Mouse (Mus musculus): ENCODE data around the gene Cep128. TPM values are rescaled to one million over a fixed set of nuclear protein-coding genes. Genes with fewer than 3 reads are reported as not detected.
"Not testable (repeated sequence)": the region's sequence is repeated elsewhere in the genome, so short reads cannot be mapped to it uniquely, and the experiment has no call there.

The Cep128 gene
- polyA plus RNA-seq, 1 experiment from 2014 or later: 7.4 TPM

GRCm38 (mm10) chr12:90987782-90988181 is 396.4 kb downstream of the Cep128 start:
- Histone ChIP-seq H3K36me3 (ENCODE audit: control insufficient read depth, insufficient read depth, low read length) (no peaks in the 10 kb centered on the region), H3K9me3 (ENCODE audit: control insufficient read depth, low read length) (no peaks in the 10 kb centered on the region), H3K27me3 (ENCODE audit: control insufficient read depth, insufficient read depth, low read length) (no peaks in the 10 kb centered on the region), H3K4me3 (ENCODE audit: control insufficient read depth in 1 of 2, insufficient read depth in 1 of 2, low read depth in 1 of 2, low read length in 2 of 2) (no peak overlapping the region), H3K4me1 (ENCODE audit: control insufficient read depth in 2 of 2, insufficient read depth in 2 of 2, low read length in 2 of 2) (peaks cover 2 to 8% of the 10 kb centered on the region in 2 experiments; a peak in 2 of 4 replicates), H3K9ac (ENCODE audit: low read length) (no peak overlapping the region), H3K27ac (replicated peaks in 1 of 2; ENCODE audit: control insufficient read depth in 1 of 2, insufficient read depth in 1 of 2, low read depth in 2 of 2, low read length in 2 of 2) (no peak overlapping the region), H3K4me2 (ENCODE audit: low read length) (no peak overlapping the region)
- ATAC-seq (ENCODE audit: insufficient number of reproducible peaks, insufficient read depth, low FRiP score, low read depth): no peak
- WGBS: 45% methylated on average over 2 of the region's 2 CpGs

DNA sequence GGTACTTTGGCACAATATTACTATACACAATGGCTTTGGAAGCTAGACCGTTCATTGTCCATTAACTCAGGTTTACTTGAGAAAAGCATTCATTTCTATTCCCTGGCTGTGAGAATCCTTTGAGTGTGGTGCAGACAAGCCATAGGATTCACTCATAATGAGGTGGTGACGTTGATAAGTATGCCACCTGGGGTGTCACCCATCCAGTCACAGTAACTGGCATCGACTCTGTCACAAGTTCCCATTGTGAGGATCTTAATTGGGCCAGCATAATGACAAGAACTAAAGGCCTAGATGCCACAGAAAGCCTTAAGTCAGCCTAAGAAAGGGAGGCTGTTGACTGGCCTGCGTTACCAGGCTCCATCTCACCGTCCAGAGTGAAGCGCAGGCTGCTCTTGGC is 396.9 kb downstream of the Cep128 start:
- Histone ChIP-seq H3K4me1 (ENCODE audit: control insufficient read depth in 2 of 2, insufficient read depth in 2 of 2, low read length in 2 of 2) (peaks cover 2 to 8% of the 10 kb centered on the region in 2 experiments; a peak in 2 of 4 replicates), H3K4me3 (ENCODE audit: control insufficient read depth in 1 of 2, insufficient read depth in 1 of 2, low read depth in 1 of 2, low read length in 2 of 2) (no peak overlapping the region), H3K9me3 (ENCODE audit: control insufficient read depth, low read length) (no peaks in the 10 kb centered on the region), H3K9ac (ENCODE audit: low read length) (no peak overlapping the region), H3K27me3 (ENCODE audit: control insufficient read depth, insufficient read depth, low read length) (no peaks in the 10 kb centered on the region), H3K27ac (replicated peaks in 1 of 2; ENCODE audit: control insufficient read depth in 1 of 2, insufficient read depth in 1 of 2, low read depth in 2 of 2, low read length in 2 of 2) (no peak overlapping the region), H3K4me2 (ENCODE audit: low read length) (no peak overlapping the region), H3K36me3 (ENCODE audit: control insufficient read depth, insufficient read depth, low read length) (no peaks in the 10 kb centered on the region)
- ATAC-seq (ENCODE audit: insufficient number of reproducible peaks, insufficient read depth, low FRiP score, low read depth): no peak
- WGBS: 81% methylated on average over 6 of the region's 6 CpGs

- no peak for ATAC-seq (ENCODE audit: insufficient number of reproducible peaks, insufficient read depth, low FRiP score, low read depth)
- Histone ChIP-seq H3K4me1 (ENCODE audit: control insufficient read depth in 2 of 2, insufficient read depth in 2 of 2, low read length in 2 of 2) (no peaks in the 10 kb centered on the region; a peak in 1 of 4 replicates), H3K4me2 (ENCODE audit: low read length) (no peak overlapping the region), H3K9me3 (ENCODE audit: control insufficient read depth, low read length) (no peaks in the 10 kb centered on the region), H3K9ac (ENCODE audit: low read length) (no peak overlapping the region), H3K36me3 (ENCODE audit: control insufficient read depth, insufficient read depth, low read length) (no peaks in the 10 kb centered on the region), H3K27me3 (ENCODE audit: control insufficient read depth, insufficient read depth, low read length) (no peaks in the 10 kb centered on the region), H3K4me3 (ENCODE audit: control insufficient read depth in 1 of 2, insufficient read depth in 1 of 2, low read depth in 1 of 2, low read length in 2 of 2) (no peak overlapping the region), H3K27ac (replicated peaks in 1 of 2; ENCODE audit: control insufficient read depth in 1 of 2, insufficient read depth in 1 of 2, low read depth in 2 of 2, low read length in 2 of 2) (no peak overlapping the region)
- 86% methylated on average over 4 of the region's 4 CpGs for WGBS
These were observed 402.2 kb downstream of the Cep128 start for GRCm38 (mm10) chr12:90982018-90982417.

DNA sequence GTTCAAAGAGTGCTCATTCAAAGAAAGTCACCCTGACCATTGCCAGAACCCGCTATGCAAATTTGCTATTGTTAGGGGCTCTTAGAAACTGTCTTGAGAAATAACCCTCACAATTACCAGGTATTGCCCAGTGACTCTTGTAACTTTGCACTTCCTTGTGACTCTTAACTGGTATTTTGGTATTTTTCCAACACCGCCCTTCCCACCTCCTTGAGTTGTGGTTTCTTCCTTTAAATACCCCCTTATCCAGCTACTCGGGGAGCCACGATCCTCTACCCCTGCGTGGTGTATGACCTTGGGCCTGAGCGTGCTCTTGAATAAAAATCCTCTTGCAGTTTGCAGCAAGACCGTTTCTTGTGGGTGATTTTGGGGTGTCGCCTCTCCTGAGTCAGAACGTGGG is 407.8 kb downstream of the Cep128 start:
- not testable (repeated sequence) for H3K4me2 ChIP-seq (ENCODE audit: low read length); ATAC-seq (ENCODE audit: insufficient number of reproducible peaks, insufficient read depth, low FRiP score, low read depth); H3K36me3 ChIP-seq (ENCODE audit: control insufficient read depth, insufficient read depth, low read length); H3K4me3 ChIP-seq (ENCODE audit: control insufficient read depth in 1 of 2, insufficient read depth in 1 of 2, low read depth in 1 of 2, low read length in 2 of 2); H3K27ac ChIP-seq (replicated peaks in 1 of 2; ENCODE audit: control insufficient read depth in 1 of 2, insufficient read depth in 1 of 2, low read depth in 2 of 2, low read length in 2 of 2); H3K9ac ChIP-seq (ENCODE audit: low read length); H3K27me3 ChIP-seq (ENCODE audit: control insufficient read depth, insufficient read depth, low read length); H3K9me3 ChIP-seq (ENCODE audit: control insufficient read depth, low read length); H3K4me1 ChIP-seq (ENCODE audit: control insufficient read depth in 2 of 2, insufficient read depth in 2 of 2, low read length in 2 of 2)
- WGBS: 84% methylated on average over 9 of the region's 9 CpGs

DNA sequence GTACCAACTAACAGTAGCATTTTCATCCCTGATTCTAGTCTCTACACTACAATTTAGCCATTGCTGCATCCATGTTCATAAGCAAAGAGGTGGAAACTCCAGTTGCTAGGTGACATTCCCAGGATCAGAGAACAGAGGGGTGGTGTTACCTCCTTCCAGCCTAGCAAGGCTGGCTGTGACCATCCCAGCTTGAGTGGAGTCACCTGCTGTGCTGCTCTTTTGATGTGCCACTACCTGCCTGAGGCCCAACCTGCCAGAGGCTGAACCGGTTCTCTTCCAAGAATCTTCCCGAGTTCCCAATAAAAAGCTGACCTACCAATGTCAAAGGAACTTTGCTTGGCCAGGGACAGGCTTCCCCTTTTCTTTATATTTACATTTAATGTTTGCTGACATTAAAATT is 408.8 kb downstream of the Cep128 start:
- ATAC-seq (ENCODE audit: insufficient number of reproducible peaks, insufficient read depth, low FRiP score, low read depth): no peak
- Histone ChIP-seq H3K27ac (replicated peaks in 1 of 2; ENCODE audit: control insufficient read depth in 1 of 2, insufficient read depth in 1 of 2, low read depth in 2 of 2, low read length in 2 of 2) (no peak overlapping the region), H3K9ac (ENCODE audit: low read length) (no peak overlapping the region), H3K27me3 (ENCODE audit: control insufficient read depth, insufficient read depth, low read length) (no peaks in the 10 kb centered on the region), H3K4me2 (ENCODE audit: low read length) (no peak overlapping the region), H3K9me3 (ENCODE audit: control insufficient read depth, low read length) (no peaks in the 10 kb centered on the region), H3K36me3 (ENCODE audit: control insufficient read depth, insufficient read depth, low read length) (no peaks in the 10 kb centered on the region), H3K4me1 (ENCODE audit: control insufficient read depth in 2 of 2, insufficient read depth in 2 of 2, low read length in 2 of 2) (no peaks in the 10 kb centered on the region; a peak in 1 of 4 replicates), H3K4me3 (ENCODE audit: control insufficient read depth in 1 of 2, insufficient read depth in 1 of 2, low read depth in 1 of 2, low read length in 2 of 2) (no peak overlapping the region)
- 44% methylated on average over 2 of the region's 2 CpGs for WGBS

DNA sequence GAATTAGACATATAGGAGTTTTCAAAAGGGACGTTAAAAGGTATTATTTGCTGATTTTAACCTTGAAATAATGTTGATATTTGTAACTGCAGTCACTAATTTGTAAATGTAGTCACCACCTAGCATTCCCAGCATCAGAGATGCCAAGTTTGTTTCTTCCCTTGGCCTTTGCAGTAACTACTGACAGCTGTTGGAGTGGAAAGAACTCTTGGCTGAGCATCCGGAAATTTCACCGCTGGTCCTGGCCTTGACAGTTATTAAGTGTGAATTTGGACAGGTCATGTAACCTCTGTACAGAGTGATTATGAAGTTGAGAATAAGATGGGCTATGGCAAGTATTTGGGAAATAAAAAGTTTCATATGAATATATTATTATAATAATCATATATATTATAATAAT is 413.1 kb downstream of the Cep128 start:
- H3K27ac ChIP-seq (replicated peaks in 1 of 2; ENCODE audit: control insufficient read depth in 1 of 2, insufficient read depth in 1 of 2, low read depth in 2 of 2, low read length in 2 of 2): no peak overlapping the region
- no peaks in the 10 kb centered on the region for H3K36me3 ChIP-seq (ENCODE audit: control insufficient read depth, insufficient read depth, low read length)
- H3K27me3 ChIP-seq (ENCODE audit: control insufficient read depth, insufficient read depth, low read length): no peaks in the 10 kb centered on the region
- no peak overlapping the region for H3K4me2 ChIP-seq (ENCODE audit: low read length)
- H3K4me3 ChIP-seq (ENCODE audit: control insufficient read depth in 1 of 2, insufficient read depth in 1 of 2, low read depth in 1 of 2, low read length in 2 of 2): no peak overlapping the region
- no peaks in the 10 kb centered on the region for H3K4me1 ChIP-seq (ENCODE audit: control insufficient read depth in 2 of 2, insufficient read depth in 2 of 2, low read length in 2 of 2)
- H3K9me3 ChIP-seq (ENCODE audit: control insufficient read depth, low read length): no peaks in the 10 kb centered on the region
- 78% methylated on average over 3 of the region's 3 CpGs for WGBS
- H3K9ac ChIP-seq (ENCODE audit: low read length): no peak overlapping the region
- ATAC-seq (ENCODE audit: insufficient number of reproducible peaks, insufficient read depth, low FRiP score, low read depth): no peak

- ATAC-seq (ENCODE audit: insufficient number of reproducible peaks, insufficient read depth, low FRiP score, low read depth): no peak
- no peaks in the 10 kb centered on the region for H3K9me3 ChIP-seq (ENCODE audit: control insufficient read depth, low read length)
- 83% methylated on average over 5 of the region's 5 CpGs for WGBS
- no peak overlapping the region for H3K9ac ChIP-seq (ENCODE audit: low read length)
- H3K36me3 ChIP-seq (ENCODE audit: control insufficient read depth, insufficient read depth, low read length): no peaks in the 10 kb centered on the region
- H3K4me1 ChIP-seq (ENCODE audit: control insufficient read depth in 2 of 2, insufficient read depth in 2 of 2, low read length in 2 of 2): no peaks in the 10 kb centered on the region
- no peaks in the 10 kb centered on the region for H3K27me3 ChIP-seq (ENCODE audit: control insufficient read depth, insufficient read depth, low read length)
- no peak overlapping the region for H3K4me2 ChIP-seq (ENCODE audit: low read length)
- no peak overlapping the region for H3K27ac ChIP-seq (replicated peaks in 1 of 2; ENCODE audit: control insufficient read depth in 1 of 2, insufficient read depth in 1 of 2, low read depth in 2 of 2, low read length in 2 of 2)
- H3K4me3 ChIP-seq (ENCODE audit: control insufficient read depth in 1 of 2, insufficient read depth in 1 of 2, low read depth in 1 of 2, low read length in 2 of 2): no peak overlapping the region
These were observed 422.7 kb downstream of the Cep128 start for GRCm38 (mm10) chr12:90961386-90962017.

Data from heart, embryonic 14.5 days (tissue).